Mouse (Mus musculus): ENCODE measurements at regions not wholly inside any gene's neighbourhood (a gene's known extent, or its start where the extent isn't known, plus 50 kb on each side); places are given as distances from the start of the nearest gene placed in this dataset.

- H3K4me3 ChIP-seq (ENCODE audit: control insufficient read depth in 1 of 2, insufficient read depth in 1 of 2, low read depth in 2 of 2, low read length in 2 of 2): no peak overlapping the region
- no peak for DNase-seq (ENCODE audit: low read depth, low spot score)
- H3K9me3 ChIP-seq (replicated peaks; ENCODE audit: insufficient read depth, low read length): no peaks in the 10 kb centered on the region
- no peak overlapping the region for H3K27ac ChIP-seq (ENCODE audit: control insufficient read depth, low read depth, low read length)
- no peaks in the 10 kb centered on the region for H3K4me1 ChIP-seq (ENCODE audit: control insufficient read depth in 1 of 2, insufficient read depth in 2 of 2, low read length in 2 of 2)
- TF ChIP-seq SIN3A (IDR thresholded peaks at IDR 0.05; ENCODE audit: low read length): no peak
- no peak for TF ChIP-seq USF2 (IDR thresholded peaks at IDR 0.05; ENCODE audit: borderline replicate concordance in 1 of 2, insufficient read depth in 1 of 2, low read depth in 1 of 2, low read length in 2 of 2)
- no peak for TF ChIP-seq NELFE (IDR thresholded peaks at IDR 0.05; ENCODE audit: low read depth, low read length)
- no peak for TF ChIP-seq NRF1 (IDR thresholded peaks at IDR 0.05; ENCODE audit: insufficient read depth, low read depth, low read length, poor library complexity, severe bottlenecking)
- TF ChIP-seq MYB (IDR thresholded peaks at IDR 0.05; ENCODE audit: low read depth, low read length): no peak
- no peak for TF ChIP-seq CHD2 (IDR thresholded peaks at IDR 0.05; ENCODE audit: low read length)
- TF ChIP-seq ZKSCAN1 (IDR thresholded peaks at IDR 0.05; ENCODE audit: low read depth, low read length): no peak
- no peak for TF ChIP-seq CTCF (IDR thresholded peaks at IDR 0.05 in 2 of 3, conservative IDR thresholded peaks at IDR 0.05 in 1 of 3; ENCODE audit: control insufficient read depth in 1 of 3, insufficient read depth in 1 of 3, low read depth in 2 of 3, low read length in 3 of 3, poor library complexity in 1 of 3, severe bottlenecking in 1 of 3)
- no peak for TF ChIP-seq E2F4 (IDR thresholded peaks at IDR 0.05; ENCODE audit: borderline replicate concordance, low read depth, low read length)
- no peak for TF ChIP-seq MXI1 (IDR thresholded peaks at IDR 0.05; ENCODE audit: low read depth, low read length)
- TF ChIP-seq GABPA (IDR thresholded peaks at IDR 0.05; ENCODE audit: low read depth, low read length): no peak
- TF ChIP-seq TBP (IDR thresholded peaks at IDR 0.05; ENCODE audit: low read depth, low read length): no peak
- no peak for TF ChIP-seq MAX (IDR thresholded peaks at IDR 0.05; ENCODE audit: low read length)
- TF ChIP-seq TAL1 (IDR thresholded peaks at IDR 0.05; ENCODE audit: low read length): no peak
- no peaks in the 10 kb centered on the region for H3K79me2 ChIP-seq (ENCODE audit: control insufficient read depth, insufficient read depth, low read length, poor library complexity)
- no peaks in the 10 kb centered on the region for H3K27me3 ChIP-seq (ENCODE audit: control insufficient read depth in 1 of 2, insufficient read depth in 2 of 2, low read length in 2 of 2)
- H3K36me3 ChIP-seq (ENCODE audit: control insufficient read depth in 1 of 2, insufficient read depth in 2 of 2, low read length in 2 of 2): no peaks in the 10 kb centered on the region
- no peak overlapping the region for H3K9ac ChIP-seq (ENCODE audit: control insufficient read depth, low read depth, low read length, poor library complexity, severe bottlenecking)
Measured at GRCm38 (mm10) chr6:144864026-144864425, 82.2 kb upstream of the Sox5 start.

DNA sequence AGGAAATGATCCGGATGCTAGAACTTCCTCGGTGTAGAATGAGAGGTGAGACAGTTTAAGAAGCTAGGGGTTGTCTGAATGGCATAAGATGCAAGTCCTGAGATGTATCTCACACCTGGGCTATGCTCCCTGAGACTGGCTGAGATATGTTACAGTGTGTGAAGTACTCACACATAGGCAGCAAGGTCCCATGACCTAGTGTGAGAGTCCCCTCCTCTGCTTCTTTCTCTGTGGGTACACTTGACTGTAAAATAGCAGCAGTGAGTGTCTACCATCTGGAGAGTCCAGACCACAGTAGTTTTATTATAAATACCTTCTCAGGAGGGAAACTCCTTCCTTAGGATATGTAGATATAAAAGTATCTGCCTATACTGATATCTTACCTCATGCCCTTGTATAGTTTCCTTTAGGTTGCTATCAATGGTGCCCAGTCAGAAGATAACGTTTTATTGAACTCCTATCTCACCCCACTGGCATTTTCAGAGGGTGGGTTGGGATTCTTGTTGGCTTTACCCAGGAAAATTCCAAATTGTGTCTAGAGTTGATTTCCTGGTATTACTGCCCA, 81.7 kb upstream of the Sox5 start:
- no peaks in the 10 kb centered on the region for H3K4me1 ChIP-seq (ENCODE audit: control insufficient read depth in 1 of 2, insufficient read depth in 2 of 2, low read length in 2 of 2)
- no peaks in the 10 kb centered on the region for H3K36me3 ChIP-seq (ENCODE audit: control insufficient read depth in 1 of 2, insufficient read depth in 2 of 2, low read length in 2 of 2)
- no peaks in the 10 kb centered on the region for H3K79me2 ChIP-seq (ENCODE audit: control insufficient read depth, insufficient read depth, low read length, poor library complexity)
- H3K9me3 ChIP-seq (replicated peaks; ENCODE audit: insufficient read depth, low read length): no peaks in the 10 kb centered on the region
- DNase-seq (ENCODE audit: low read depth, low spot score): no peak
- no peaks in the 10 kb centered on the region for H3K27me3 ChIP-seq (ENCODE audit: control insufficient read depth in 1 of 2, insufficient read depth in 2 of 2, low read length in 2 of 2)
- TF ChIP-seq MXI1 (IDR thresholded peaks at IDR 0.05; ENCODE audit: low read depth, low read length) (no peak), ZC3H11A (IDR thresholded peaks at IDR 0.05; ENCODE audit: low read depth, low read length) (no peak), ZNF384 (IDR thresholded peaks at IDR 0.05; ENCODE audit: low read depth, low read length) (no peak), ZKSCAN1 (IDR thresholded peaks at IDR 0.05; ENCODE audit: low read depth, low read length) (no peak), CHD2 (IDR thresholded peaks at IDR 0.05; ENCODE audit: low read length) (no peak), EP300 (IDR thresholded peaks at IDR 0.05; ENCODE audit: low read depth in 1 of 2, low read length in 2 of 2) (no peak), GABPA (IDR thresholded peaks at IDR 0.05; ENCODE audit: low read depth, low read length) (no peak), MYB (IDR thresholded peaks at IDR 0.05; ENCODE audit: low read depth, low read length) (no peak), CTCF (IDR thresholded peaks at IDR 0.05 in 2 of 3, conservative IDR thresholded peaks at IDR 0.05 in 1 of 3; ENCODE audit: control insufficient read depth in 1 of 3, insufficient read depth in 1 of 3, low read depth in 2 of 3, low read length in 3 of 3, poor library complexity in 1 of 3, severe bottlenecking in 1 of 3) (no peak), SMC3 (IDR thresholded peaks at IDR 0.05; ENCODE audit: low read depth, low read length) (no peak), TCF12 (IDR thresholded peaks at IDR 0.05; ENCODE audit: low read depth, low read length) (no peak), ETS1 (IDR thresholded peaks at IDR 0.05; ENCODE audit: low read depth, low read length) (no peak), NRF1 (IDR thresholded peaks at IDR 0.05; ENCODE audit: insufficient read depth, low read depth, low read length, poor library complexity, severe bottlenecking) (no peak), ZMIZ1 (IDR thresholded peaks at IDR 0.05; ENCODE audit: low read depth, low read length) (no peak), HCFC1 (IDR thresholded peaks at IDR 0.05; ENCODE audit: low read depth, low read length) (no peak)
- no peak overlapping the region for H3K4me3 ChIP-seq (ENCODE audit: control insufficient read depth in 1 of 2, insufficient read depth in 1 of 2, low read depth in 2 of 2, low read length in 2 of 2)
- H3K27ac ChIP-seq (ENCODE audit: control insufficient read depth, low read depth, low read length): no peak overlapping the region
- H3K9ac ChIP-seq (ENCODE audit: control insufficient read depth, low read depth, low read length, poor library complexity, severe bottlenecking): no peak overlapping the region
